Mouse (Mus musculus): ENCODE measurements at regions not wholly inside any gene's neighbourhood (a gene's known extent, or its start where the extent isn't known, plus 50 kb on each side); places are given as distances from the start of the nearest gene placed in this dataset.
A peak's percentile ranks its signal among the peaks of the same experiment; 100 is the strongest.

DNA sequence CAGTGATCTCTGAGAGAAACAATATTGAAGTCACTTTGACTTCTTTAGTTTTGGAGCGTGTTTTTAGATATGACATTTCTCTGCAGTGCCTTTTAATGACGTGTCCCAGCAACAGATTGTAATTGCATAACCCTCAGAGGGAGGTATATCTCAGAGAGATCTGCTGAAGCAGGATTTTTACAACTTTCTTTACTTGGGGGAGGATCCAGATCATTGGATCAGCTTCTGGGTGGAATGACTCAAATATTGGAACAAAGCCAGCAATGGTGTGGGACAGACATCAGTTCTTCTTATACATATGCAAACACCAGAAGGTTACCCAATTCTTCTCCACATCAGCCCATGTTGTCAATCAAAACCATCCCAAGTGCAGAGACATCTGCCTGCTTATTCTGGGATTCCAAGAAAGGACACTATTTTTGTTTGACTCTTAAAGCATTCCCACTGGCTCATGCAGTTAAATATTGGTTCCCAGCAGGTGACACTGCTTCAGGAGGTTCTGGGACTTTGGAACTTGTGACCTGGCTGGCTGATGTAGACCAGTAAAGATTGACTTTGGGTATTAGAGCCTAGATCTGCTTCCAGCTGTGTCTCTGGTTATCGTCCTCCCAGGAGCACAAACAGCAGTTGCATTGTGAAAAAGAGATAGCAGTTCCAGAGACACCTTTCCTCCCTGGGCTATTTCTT, 130.5 kb upstream of the C1qtnf7 start:
- 55% methylated on average over 3 of the region's 3 CpGs for WGBS

DNA sequence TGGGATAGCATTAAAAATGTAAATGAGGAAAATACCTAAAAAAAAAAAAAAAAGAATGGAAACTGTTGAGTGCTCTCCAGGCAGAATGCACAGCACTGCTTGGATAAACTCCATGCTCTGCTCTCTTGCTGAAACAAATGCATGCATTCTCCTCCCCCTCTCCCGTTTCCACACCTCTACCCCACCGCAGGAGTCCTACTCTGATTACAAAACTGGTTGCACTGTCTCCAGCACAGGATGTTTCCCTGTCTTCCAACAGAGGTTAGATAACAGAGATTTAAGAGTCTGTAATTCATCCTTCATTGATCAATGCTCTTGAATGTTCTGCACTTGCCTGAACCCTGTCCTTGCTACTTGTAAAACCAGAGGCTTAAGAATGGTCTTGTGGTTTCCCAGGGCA, 124.3 kb upstream of the C1qtnf7 start:
- no peak overlapping the region for H3K4me2 ChIP-seq
- TF ChIP-seq CTCF (IDR thresholded peaks at IDR 0.05; ENCODE audit: low read depth): no peak
- WGBS: 17% methylated on average over 2 of the region's 2 CpGs
- DNase-seq: no peak
- no peaks in the 10 kb centered on the region for H3K4me1 ChIP-seq (ENCODE audit: insufficient read depth)
- no peak overlapping the region for H3K27ac ChIP-seq (ENCODE audit: low read depth)
- H3K9me3 ChIP-seq (ENCODE audit: low read depth, low read length): no peaks in the 10 kb centered on the region
- no peak for ATAC-seq (ENCODE audit: insufficient read depth)
- no peaks in the 10 kb centered on the region for H3K27me3 ChIP-seq (ENCODE audit: insufficient read depth, low read length)
- no peaks in the 10 kb centered on the region for H3K36me3 ChIP-seq (ENCODE audit: insufficient read depth)
- no peak overlapping the region for H3K9ac ChIP-seq
- no peak overlapping the region for H3K4me3 ChIP-seq (ENCODE audit: low read depth, low read length)

More for the DNA sequence above, 130.5 kb upstream of the C1qtnf7 start:
- peak; percentile 46 for DNase-seq
- H3K4me3 ChIP-seq (ENCODE audit: low read depth, low read length): no peak overlapping the region
- H3K36me3 ChIP-seq (ENCODE audit: insufficient read depth): no peaks in the 10 kb centered on the region
- peak; percentile 58; the same call in 1 of the 2 replicates for ATAC-seq (ENCODE audit: insufficient read depth)
- no peaks in the 10 kb centered on the region for H3K4me1 ChIP-seq (ENCODE audit: insufficient read depth)
- no peak overlapping the region for H3K9ac ChIP-seq
- no peaks in the 10 kb centered on the region for H3K27me3 ChIP-seq (ENCODE audit: insufficient read depth, low read length)
- no peak overlapping the region for H3K27ac ChIP-seq (ENCODE audit: low read depth)
- no peak for TF ChIP-seq CTCF (IDR thresholded peaks at IDR 0.05; ENCODE audit: low read depth)
- H3K4me2 ChIP-seq: no peak overlapping the region
- H3K9me3 ChIP-seq (ENCODE audit: low read depth, low read length): no peaks in the 10 kb centered on the region

DNA sequence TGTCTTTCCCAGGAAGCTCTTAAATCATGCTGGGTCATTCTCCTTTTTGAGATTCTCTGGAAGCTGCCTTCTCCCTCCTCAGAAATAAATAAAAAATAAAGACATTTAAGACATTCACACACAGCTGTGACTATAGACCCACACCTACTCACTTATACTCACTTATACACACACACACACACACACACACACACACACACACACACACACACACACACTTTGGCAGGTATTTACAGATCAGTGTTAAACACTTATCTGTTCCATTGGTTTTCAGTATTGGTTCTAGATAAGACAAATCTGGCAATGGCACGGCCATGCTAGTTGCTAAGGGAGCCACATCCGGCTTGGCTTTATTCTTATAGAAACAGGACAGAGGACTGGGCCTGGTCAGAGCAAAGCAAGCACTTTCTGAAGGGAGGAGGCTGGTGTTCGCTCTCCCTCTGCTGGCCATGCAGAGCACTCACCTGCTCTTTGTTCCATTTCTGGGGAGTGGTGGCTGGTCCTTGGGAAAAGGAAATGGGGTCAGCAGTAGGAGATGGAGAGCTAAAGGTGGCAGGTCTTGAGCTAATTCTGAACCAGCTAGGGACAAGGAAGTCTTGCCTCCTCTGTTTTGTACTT, 123.8 kb upstream of the C1qtnf7 start:
- no peaks in the 10 kb centered on the region for H3K9me3 ChIP-seq (ENCODE audit: low read depth, low read length)
- WGBS: 9% methylated on average over 3 of the region's 3 CpGs
- peak; percentile 78 for TF ChIP-seq CTCF (IDR thresholded peaks at IDR 0.05; ENCODE audit: low read depth)
- no peak overlapping the region for H3K4me2 ChIP-seq
- H3K27ac ChIP-seq (ENCODE audit: low read depth): no peak overlapping the region
- H3K4me1 ChIP-seq (ENCODE audit: insufficient read depth): no peaks in the 10 kb centered on the region
- ATAC-seq (ENCODE audit: insufficient read depth) (peak; percentile 88; the same call in 1 of the 2 replicates), DNase-seq (peak; percentile 72)
- no peaks in the 10 kb centered on the region for H3K36me3 ChIP-seq (ENCODE audit: insufficient read depth)
- H3K4me3 ChIP-seq (ENCODE audit: low read depth, low read length): no peak overlapping the region
- H3K27me3 ChIP-seq (ENCODE audit: insufficient read depth, low read length): no peaks in the 10 kb centered on the region
- H3K9ac ChIP-seq: no peak overlapping the region

DNA sequence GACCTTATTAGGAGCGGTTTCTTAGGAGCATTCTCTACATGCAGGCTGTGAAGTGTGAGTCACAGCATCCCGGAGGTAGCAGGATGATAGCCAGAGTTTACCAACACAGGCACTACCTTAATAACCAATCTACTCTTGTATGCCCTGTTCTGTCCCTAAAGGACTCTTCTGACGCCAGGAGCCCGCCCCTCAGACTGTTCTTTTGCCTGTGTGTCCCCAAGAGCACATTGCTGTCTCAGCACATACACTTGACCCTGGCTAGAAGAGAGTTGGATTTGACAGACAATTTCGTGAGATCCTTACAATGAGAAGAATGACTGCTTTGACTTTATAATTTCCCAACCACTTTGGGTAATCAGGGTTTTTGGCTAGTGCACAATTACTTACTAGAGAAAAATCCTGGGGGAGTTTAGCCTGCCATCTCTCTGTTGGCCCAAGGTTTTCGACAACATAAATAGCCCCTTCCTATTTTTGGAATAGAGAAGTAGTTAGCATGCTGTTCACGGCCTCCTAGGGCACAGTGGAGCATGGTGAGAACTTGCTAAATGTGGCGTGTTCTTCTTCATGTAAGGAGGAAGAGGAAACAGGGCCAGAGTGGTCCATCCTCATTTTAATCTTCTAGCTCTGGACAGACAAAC, 122.3 kb upstream of the C1qtnf7 start:
- no peak for DNase-seq
- H3K27me3 ChIP-seq (ENCODE audit: insufficient read depth, low read length): no peaks in the 10 kb centered on the region
- H3K9ac ChIP-seq: no peak overlapping the region
- no peak for ATAC-seq (ENCODE audit: insufficient read depth)
- no peak overlapping the region for H3K27ac ChIP-seq (ENCODE audit: low read depth)
- WGBS: 75% methylated on average over 8 of the region's 8 CpGs
- no peaks in the 10 kb centered on the region for H3K4me1 ChIP-seq (ENCODE audit: insufficient read depth)
- no peak overlapping the region for H3K4me3 ChIP-seq (ENCODE audit: low read depth, low read length)
- TF ChIP-seq CTCF (IDR thresholded peaks at IDR 0.05; ENCODE audit: low read depth): no peak
- H3K36me3 ChIP-seq (ENCODE audit: insufficient read depth): no peaks in the 10 kb centered on the region
- H3K9me3 ChIP-seq (ENCODE audit: low read depth, low read length): no peaks in the 10 kb centered on the region
- H3K4me2 ChIP-seq: no peak overlapping the region

DNA sequence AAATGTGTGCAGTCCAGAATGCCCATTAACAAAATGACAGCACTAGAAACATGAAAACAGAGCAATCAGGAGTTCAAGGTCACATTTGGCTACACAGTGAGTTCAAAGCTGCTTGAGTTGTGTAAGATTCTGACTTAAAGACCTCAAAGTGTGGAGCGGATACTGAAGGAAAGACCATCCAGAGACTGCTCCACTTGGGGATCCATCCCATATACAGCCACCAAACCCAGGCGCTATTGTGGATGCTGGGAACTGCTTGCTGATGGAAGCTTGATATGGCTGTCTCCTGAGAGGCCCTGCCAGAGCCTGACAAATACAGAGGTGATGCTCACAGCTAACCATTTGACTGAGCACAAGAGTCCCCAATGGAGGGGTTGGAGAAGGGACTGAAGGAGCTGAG, 98.1 kb upstream of the C1qtnf7 start:
- H3K4me3 ChIP-seq (ENCODE audit: low read depth, low read length): no peak overlapping the region
- no peaks in the 10 kb centered on the region for H3K36me3 ChIP-seq (ENCODE audit: insufficient read depth)
- H3K4me2 ChIP-seq: no peak overlapping the region
- 65% methylated on average over 2 of the region's 2 CpGs for WGBS
- H3K27ac ChIP-seq (ENCODE audit: low read depth): no peak overlapping the region
- no peaks in the 10 kb centered on the region for H3K4me1 ChIP-seq (ENCODE audit: insufficient read depth)
- ATAC-seq (ENCODE audit: insufficient read depth): peak; percentile 83
- H3K9me3 ChIP-seq (ENCODE audit: low read depth, low read length): no peaks in the 10 kb centered on the region
- no peak for TF ChIP-seq CTCF (IDR thresholded peaks at IDR 0.05; ENCODE audit: low read depth)
- peak; percentile 75 for DNase-seq
- no peak overlapping the region for H3K9ac ChIP-seq
- no peaks in the 10 kb centered on the region for H3K27me3 ChIP-seq (ENCODE audit: insufficient read depth, low read length)

DNA sequence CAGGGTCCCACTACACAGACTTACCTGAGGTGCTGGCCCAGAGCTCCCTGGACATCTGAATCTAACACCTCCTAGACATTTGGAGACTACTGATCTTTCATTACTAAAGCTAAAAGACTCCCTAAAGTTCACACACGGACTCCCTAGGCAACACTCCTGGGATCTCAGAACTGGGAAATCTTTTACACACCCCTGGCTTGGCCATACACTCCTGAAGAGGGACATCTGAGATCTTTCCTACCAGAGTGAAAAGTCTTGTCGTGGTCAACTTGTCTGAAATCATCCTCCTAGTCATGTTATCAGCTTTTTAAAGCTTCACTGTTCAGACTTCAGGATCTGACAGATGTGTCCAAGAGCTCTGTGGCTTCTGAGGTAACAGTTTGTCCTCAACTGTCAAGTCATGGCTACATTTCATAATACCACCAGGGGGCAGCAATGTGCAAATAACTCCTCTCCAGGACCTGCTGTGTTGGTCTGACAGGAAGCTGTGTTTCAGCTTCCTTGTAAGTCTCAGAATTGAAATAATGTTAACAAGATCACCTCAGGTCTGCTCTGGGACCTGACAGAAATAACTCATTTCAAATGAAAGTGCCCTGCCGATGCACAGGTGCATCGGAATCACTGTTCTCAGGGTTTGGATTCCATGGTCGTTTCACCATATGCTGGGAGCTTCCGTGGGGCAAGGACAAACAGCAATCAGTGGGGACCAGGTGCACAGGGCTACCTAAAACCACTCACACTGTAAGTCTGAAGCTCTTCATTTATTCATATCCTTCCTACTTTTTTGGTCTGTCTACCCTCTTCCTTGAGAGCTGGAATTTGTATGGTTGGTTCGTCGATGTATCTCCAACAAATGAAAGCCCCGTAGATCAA, 92.3 kb upstream of the C1qtnf7 start:
- H3K4me3 ChIP-seq (ENCODE audit: low read depth, low read length): no peak overlapping the region
- H3K27ac ChIP-seq (ENCODE audit: low read depth): no peak overlapping the region
- peak; percentile 95 for DNase-seq
- WGBS: 69% methylated on average over 9 of the region's 9 CpGs
- H3K4me2 ChIP-seq: no peak overlapping the region
- H3K9ac ChIP-seq: no peak overlapping the region
- peak; percentile 86 for TF ChIP-seq CTCF (IDR thresholded peaks at IDR 0.05; ENCODE audit: low read depth)
- H3K9me3 ChIP-seq (ENCODE audit: low read depth, low read length): no peaks in the 10 kb centered on the region
- no peaks in the 10 kb centered on the region for H3K36me3 ChIP-seq (ENCODE audit: insufficient read depth)
- no peaks in the 10 kb centered on the region for H3K27me3 ChIP-seq (ENCODE audit: insufficient read depth, low read length)
- H3K4me1 ChIP-seq (ENCODE audit: insufficient read depth): no peaks in the 10 kb centered on the region
- ATAC-seq (ENCODE audit: insufficient read depth): peak; percentile 85
